Mouse (Mus musculus) midbrain, postnatal 0 days (tissue): ENCODE measurements at regions not wholly inside any gene's neighbourhood (a gene's known extent, or its start where the extent isn't known, plus 50 kb on each side); places are given as distances from the start of the nearest gene placed in this dataset.

Experiments used
- ATAC-seq: fragments of 200-750 bp; cut with Nextera tagmentation; 2 replicates; pipeline ENCODE4 v1.8.0; 2017; ENCODE audit warnings: moderate number of reproducible peaks, mild to moderate bottlenecking, moderate TSS enrichment, moderate library complexity; ENCODE audit not compliant: low FRiP score
- DNase-seq: peaks from one replicate; pipeline ENCODE4 v3.0.0-alpha.2; 2015; ENCODE audit warnings: low spot score
- H3K27ac ChIP-seq: fragments of 300-500 bp; sonication (generic); 2 replicates; pipeline ENCODE4 v1.5.1; 2014; ENCODE audit warnings: low read depth, mild to moderate bottlenecking, low read length, mixed read lengths
- H3K27me3 ChIP-seq: fragments of 300-500 bp; sonication (generic); 2 replicates; pipeline ENCODE4 v1.6.1; 2014; ENCODE audit warnings: low read length, control low read depth, mixed read lengths; ENCODE audit not compliant: insufficient read depth
- H3K36me3 ChIP-seq: fragments of 300-500 bp; sonication (generic); 2 replicates; pipeline ENCODE4 v1.6.1; 2014; ENCODE audit warnings: low read length, control low read depth, mixed read lengths; ENCODE audit not compliant: insufficient read depth
- H3K4me1 ChIP-seq: fragments of 300-500 bp; sonication (generic); 2 replicates; pipeline ENCODE4 v1.6.1; 2014; ENCODE audit warnings: mild to moderate bottlenecking, control low read depth, antibody characterized with exemption, low read length, mixed read lengths; ENCODE audit not compliant: insufficient read depth
- H3K4me2 ChIP-seq: fragments of 300-500 bp; sonication (generic); 2 replicates; pipeline ENCODE4 v1.6.1; 2014; ENCODE audit warnings: low read depth, mild to moderate bottlenecking, low read length, mixed read lengths; ENCODE audit not compliant: poor library complexity, severe bottlenecking
- H3K4me3 ChIP-seq: fragments of 300-500 bp; sonication (generic); 2 replicates; pipeline ENCODE4 v1.5.1; 2014; ENCODE audit warnings: low read depth, mild to moderate bottlenecking, low read length, moderate library complexity
- H3K9ac ChIP-seq: fragments of 300-500 bp; sonication (generic); replicated peaks from 2 replicates; pipeline ENCODE4 v1.6.1; 2014; ENCODE audit warnings: mild to moderate bottlenecking, low read length, moderate library complexity, mixed read lengths; ENCODE audit not compliant: poor library complexity, severe bottlenecking
- H3K9me3 ChIP-seq: fragments of 300-500 bp; sonication (generic); 2 replicates; pipeline ENCODE4 v1.6.1; 2016; ENCODE audit warnings: low read length, control low read depth
- CTCF ChIP-seq: IDR thresholded peaks from 2 replicates; pipeline ENCODE4 v1.5.1; 2016; ENCODE audit warnings: antibody characterized with exemption, mild to moderate bottlenecking
- WGBS: fragments of 180-500 bp; shearing (Covaris S2); extraction: QIAGEN DNeasy Blood & Tissue Kit; methylation state at CpG from one replicate; pipeline ENCODE4 v1.1.7; 2014; 5-methylcytosine and 5-hydroxymethylcytosine counted together

GRCm38 (mm10) chr11:90782975-90783374 is 94.8 kb upstream of the Tom1l1 start:
- peak; percentile 61 for TF ChIP-seq CTCF
- Histone ChIP-seq H3K4me1 (no peaks in the 10 kb centered on the region), H3K9me3 (no peaks in the 10 kb centered on the region), H3K9ac (no peak overlapping the region), H3K36me3 (no peaks in the 10 kb centered on the region), H3K27ac (no peak overlapping the region), H3K4me3 (no peak overlapping the region), H3K27me3 (no peaks in the 10 kb centered on the region), H3K4me2 (no peak overlapping the region)
- ATAC-seq (no peak), DNase-seq (peak; percentile 74)
- WGBS = 51% methylated on average over 6 of the region's 6 CpGs

DNA sequence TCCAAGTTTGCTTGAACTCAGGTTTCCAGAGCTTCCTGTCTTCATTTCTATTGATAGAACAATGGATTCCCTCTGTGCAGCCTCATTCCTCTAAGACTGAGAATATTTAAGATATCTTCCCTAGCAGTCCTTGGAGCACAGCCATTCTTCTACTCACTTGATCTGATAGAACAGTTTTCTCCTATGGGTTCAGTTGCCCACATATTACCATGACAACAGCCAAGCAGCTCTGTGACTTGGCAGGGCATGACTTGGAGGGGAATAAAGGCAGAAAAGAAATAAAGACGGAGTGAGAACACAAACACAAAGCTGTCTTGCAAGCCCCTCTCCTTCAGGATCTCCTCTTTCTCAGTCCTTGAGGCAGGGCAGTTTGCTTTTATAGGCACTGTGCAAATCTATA is 87.6 kb upstream of the Tom1l1 start:
- peak; percentile 47; the same call in 1 of the 2 replicates for ATAC-seq
- no peaks in the 10 kb centered on the region for H3K36me3 ChIP-seq
- H3K4me3 ChIP-seq = no peak overlapping the region
- no peaks in the 10 kb centered on the region for H3K27me3 ChIP-seq
- H3K9ac ChIP-seq = no peak overlapping the region
- H3K4me1 ChIP-seq = no peaks in the 10 kb centered on the region
- H3K27ac ChIP-seq = no peak overlapping the region
- no peaks in the 10 kb centered on the region for H3K9me3 ChIP-seq
- TF ChIP-seq CTCF = no peak
- peak; percentile 77 for DNase-seq
- 5% methylated on average over 1 of the region's 1 CpGs for WGBS
- H3K4me2 ChIP-seq = no peak overlapping the region

- no peaks in the 10 kb centered on the region for H3K27me3 ChIP-seq
- no peaks in the 10 kb centered on the region for H3K36me3 ChIP-seq
- no peak overlapping the region for H3K4me2 ChIP-seq
- H3K9ac ChIP-seq = no peak overlapping the region
- ATAC-seq (no peak), DNase-seq (no peak)
- H3K4me1 ChIP-seq = no peaks in the 10 kb centered on the region
- no peak overlapping the region for H3K27ac ChIP-seq
- 91% methylated on average over 2 of the region's 2 CpGs for WGBS
- no peaks in the 10 kb centered on the region for H3K9me3 ChIP-seq
- no peak overlapping the region for H3K4me3 ChIP-seq
- TF ChIP-seq CTCF = no peak
These were observed 67.8 kb upstream of the Tom1l1 start for GRCm38 (mm10) chr11:90755981-90756380.

DNA sequence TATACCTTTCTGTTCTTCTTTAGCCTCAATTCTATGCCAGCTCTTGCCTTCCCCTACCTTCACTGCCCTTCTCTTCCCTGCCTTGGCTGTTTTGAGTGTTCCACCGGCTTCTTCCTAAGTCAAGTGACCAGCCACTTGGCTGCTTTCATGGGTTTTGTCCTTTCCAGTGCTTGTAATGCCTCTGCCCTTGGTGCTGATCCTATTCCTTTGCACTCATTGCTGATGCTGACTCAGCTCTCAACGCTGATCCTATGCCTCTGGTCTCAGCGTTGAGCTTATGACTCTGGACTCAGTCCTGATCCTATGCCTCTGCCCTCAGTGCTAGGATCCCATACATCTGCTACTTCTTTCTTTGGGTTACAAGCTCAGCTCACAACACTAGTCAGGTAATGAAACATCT is 60.3 kb upstream of the Tom1l1 start:
- TF ChIP-seq CTCF = no peak
- WGBS = 64% methylated on average over 3 of the region's 3 CpGs
- Histone ChIP-seq H3K4me2 (no peak overlapping the region), H3K27ac (no peak overlapping the region), H3K9ac (no peak overlapping the region), H3K4me1 (no peaks in the 10 kb centered on the region), H3K9me3 (no peaks in the 10 kb centered on the region), H3K36me3 (no peaks in the 10 kb centered on the region), H3K4me3 (no peak overlapping the region), H3K27me3 (no peaks in the 10 kb centered on the region)
- no peak for ATAC-seq
- DNase-seq = no peak

GRCm38 (mm10) chr11:90741952-90742617 is 53.9 kb upstream of the Tom1l1 start:
- no peak for TF ChIP-seq CTCF
- no peak overlapping the region for H3K4me3 ChIP-seq
- no peak overlapping the region for H3K9ac ChIP-seq
- DNase-seq (peak; percentile 49), ATAC-seq (no peak)
- H3K27ac ChIP-seq = no peak overlapping the region
- H3K36me3 ChIP-seq = no peaks in the 10 kb centered on the region
- no peaks in the 10 kb centered on the region for H3K4me1 ChIP-seq
- H3K27me3 ChIP-seq = no peaks in the 10 kb centered on the region
- H3K9me3 ChIP-seq = no peaks in the 10 kb centered on the region
- H3K4me2 ChIP-seq = no peak overlapping the region
- 60% methylated on average over 10 of the region's 10 CpGs for WGBS

GRCm38 (mm10) chr11:90739501-90739900 is 51.3 kb upstream of the Tom1l1 start:
- TF ChIP-seq CTCF = no peak
- ATAC-seq = no peak

More at GRCm38 (mm10) chr11:90739501-90739900, 51.3 kb upstream of the Tom1l1 start:
- Histone ChIP-seq H3K27me3 (no peaks in the 10 kb centered on the region), H3K9me3 (no peaks in the 10 kb centered on the region), H3K4me3 (no peak overlapping the region), H3K36me3 (no peaks in the 10 kb centered on the region), H3K9ac (no peak overlapping the region), H3K4me1 (no peaks in the 10 kb centered on the region), H3K4me2 (no peak overlapping the region), H3K27ac (no peak overlapping the region)
- 57% methylated on average over 3 of the region's 3 CpGs for WGBS
- no peak for DNase-seq
